Mouse (Mus musculus): ENCODE data around the gene Efcab11.

Efcab11 gene

DNA sequence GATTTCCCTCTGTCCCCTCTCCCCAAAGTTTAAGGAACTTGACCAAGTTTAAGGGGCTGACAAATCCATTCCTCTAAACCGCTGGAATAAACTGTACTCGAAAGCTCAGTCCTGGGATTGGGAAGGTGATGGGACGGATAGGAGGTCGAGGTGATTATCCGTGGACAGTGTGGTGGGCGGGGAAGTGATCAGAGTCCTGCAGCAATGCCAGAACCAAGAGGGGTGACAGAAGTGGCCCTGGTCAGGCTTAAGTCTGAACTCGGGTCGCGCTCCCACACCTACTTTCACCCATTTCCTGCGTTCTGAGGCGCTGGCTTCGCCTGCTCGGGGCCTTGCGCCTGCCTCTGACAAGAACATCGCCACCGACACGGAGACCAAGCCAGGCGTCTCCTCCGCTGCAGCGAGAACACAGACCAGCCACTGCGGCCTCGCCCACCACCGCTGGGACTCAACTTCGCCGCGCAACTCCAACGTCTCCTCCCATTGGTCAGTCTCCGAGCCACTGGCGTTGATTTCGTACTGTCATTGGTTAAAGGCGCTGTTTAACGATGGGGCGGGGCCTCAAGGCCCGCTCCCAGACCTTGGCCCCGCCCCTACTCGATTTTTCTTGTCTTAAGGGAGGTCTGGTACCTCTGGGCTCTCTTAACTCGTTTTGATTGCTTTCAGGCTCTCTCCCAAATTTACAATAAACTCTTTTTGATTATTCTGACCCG is 1.1 kb downstream of the Efcab11 start:
- in situ Hi-C loops (cut with MboI, MseI) = loop anchor here in 1 of 2 experiments (10.0 kb wide), 1 partner anchor 488 kb away; no protein-coding TSS in a partner anchor

DNA sequence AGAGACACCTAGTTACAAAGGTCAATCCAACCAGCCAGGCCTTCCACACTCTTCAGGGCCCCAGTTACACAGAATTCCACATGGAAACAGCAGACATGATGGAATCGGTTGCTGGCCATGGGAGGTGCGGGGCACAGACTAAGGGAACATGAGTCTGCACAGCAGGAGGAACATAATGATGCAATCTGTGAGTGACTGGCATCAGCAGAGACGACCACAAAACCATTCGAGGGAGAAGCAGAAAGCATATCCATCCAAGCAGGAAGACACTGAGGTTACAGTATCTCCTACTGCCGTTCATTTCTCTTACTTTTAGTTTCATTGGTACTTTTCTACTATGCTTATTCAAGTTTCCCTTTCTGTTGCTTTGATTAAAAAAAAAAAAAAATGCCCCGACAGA is 9.6 kb downstream of the Efcab11 start:
- in situ Hi-C loops (cut with MboI, MseI) = no loop called here

DNA sequence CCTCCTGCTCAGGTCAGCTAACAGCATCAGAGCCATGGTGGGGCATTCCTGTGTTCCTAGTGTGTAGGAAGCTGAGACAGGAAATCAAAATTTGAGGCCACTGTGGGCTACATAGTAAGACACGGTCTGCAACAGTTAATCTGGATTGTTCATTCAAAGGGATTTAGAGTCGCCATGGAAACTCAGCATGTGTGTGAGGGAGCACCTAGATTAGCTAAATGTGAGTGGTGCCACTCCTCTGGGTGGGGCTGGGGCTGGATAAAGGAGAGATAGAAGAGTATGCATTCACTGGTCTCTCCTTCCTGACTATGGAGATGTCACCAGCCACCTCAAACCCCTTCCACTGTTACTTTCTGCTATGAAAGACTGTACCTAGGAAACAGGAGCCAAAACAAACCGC is 10.8 kb downstream of the Efcab11 start:
- in situ Hi-C loops (cut with MboI, MseI) = no loop called here

DNA sequence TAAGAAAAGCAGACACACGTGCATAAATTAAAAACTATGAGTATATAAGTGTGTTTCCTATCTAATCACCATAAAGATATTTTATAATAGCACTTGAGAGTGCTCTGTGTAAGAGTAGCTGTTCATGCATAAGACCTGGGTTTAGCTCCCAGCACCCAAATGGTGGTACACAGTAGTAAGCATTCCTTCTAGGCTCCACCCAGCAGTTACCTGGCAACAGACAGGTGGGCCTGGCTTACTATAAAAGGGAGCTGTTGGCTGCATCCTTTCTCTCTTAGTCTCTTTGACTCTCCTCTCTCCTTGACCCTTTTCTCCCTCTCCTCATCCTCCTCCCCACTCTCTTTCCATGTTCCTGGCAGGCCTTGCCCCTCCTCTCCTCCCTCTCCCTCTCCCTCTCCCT is 15.4 kb downstream of the Efcab11 start:
- in situ Hi-C loops (cut with MboI, MseI) = no loop called here

DNA sequence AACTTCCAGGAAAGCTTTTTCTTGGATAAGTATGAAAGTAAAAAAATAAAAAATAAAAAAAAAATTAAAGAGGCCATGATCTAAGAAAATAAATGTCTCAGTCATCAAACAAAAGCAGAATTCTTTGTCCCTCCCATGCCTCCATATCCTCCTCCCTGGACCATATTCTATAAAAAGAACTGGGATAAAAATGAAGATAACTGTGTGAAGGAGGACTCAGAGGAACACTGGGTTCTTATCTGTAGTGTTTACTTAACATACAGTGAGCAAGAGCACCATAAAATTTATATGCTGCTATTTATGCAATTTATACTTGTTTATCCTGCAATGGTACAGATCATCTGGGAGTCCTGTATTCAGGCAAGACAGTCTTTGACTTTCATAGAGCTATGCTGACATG is 19.6 kb downstream of the Efcab11 start:
- in situ Hi-C loops (cut with MboI, MseI) = no loop called here

DNA sequence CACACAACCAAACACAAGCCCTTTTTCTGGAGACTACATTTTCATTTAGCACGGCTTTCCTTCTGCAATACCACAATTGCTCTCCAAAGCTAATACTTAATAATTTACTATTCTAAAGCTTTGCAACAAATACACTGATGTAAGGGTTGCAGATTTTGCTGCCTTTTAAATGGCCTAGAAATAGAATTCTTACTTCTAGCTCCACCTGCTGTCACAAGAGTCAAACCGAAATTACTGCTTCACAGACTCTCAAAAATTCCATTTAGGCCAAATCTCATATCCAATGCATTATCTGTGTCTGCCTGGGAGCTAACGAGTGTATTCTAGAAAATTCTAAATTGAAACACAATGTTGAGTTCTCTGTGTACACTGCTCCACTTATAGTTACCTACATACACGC is 23.3 kb downstream of the Efcab11 start:
- in situ Hi-C loops (cut with MboI, MseI) = no loop called here

DNA sequence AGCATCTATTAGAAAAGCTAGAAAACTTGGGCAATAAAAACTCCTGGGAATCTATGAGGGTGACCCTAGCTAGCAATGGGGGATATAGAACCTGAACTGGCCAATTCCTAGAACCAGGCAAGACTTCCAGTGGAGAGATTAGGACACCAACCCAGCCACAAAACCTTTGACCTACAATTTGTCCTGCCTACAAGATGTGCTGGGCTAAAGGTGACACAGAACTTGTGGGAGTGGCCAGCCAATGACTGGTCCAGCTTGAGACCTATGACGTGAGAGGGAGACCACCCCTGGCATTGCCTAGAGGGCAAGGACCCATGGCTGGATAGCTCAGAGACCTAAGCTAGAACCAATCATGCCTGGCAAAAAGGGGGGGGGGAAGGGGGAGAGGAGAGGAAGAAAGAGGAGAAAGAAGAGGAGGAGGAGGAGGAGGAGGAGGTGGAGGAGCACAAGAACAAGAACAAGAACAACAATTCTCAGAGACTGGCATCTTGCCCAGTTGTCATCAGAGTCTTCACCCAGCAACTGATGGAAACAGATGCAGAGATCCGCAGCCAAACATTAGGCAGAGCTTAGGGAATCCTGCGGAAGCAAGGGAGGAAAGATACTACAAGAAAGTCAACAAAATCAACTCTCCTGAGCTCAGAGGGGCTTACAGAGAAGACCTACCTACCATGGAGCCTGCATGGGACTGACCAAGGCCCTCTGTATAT is 24.7 kb downstream of the Efcab11 start:
- in situ Hi-C loops (cut with MboI, MseI) = no loop called here

DNA sequence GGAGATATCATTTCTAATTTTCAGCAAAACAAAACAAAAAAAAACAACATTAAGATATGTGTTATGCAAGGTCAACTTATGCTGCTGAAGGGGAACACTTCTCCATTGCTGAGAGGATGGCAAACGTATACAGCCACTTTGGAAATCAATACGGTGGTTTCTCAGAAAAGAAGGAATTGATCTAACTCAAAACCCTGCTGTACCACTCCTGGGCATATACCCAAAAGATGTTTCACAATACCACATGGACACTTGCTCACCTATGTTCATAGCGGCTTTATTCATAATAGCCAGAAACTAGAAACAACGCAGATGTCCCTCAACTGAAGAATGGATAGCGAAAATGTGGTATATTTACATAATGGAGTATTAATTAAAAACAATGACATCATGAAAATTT is 25.6 kb downstream of the Efcab11 start:
- in situ Hi-C loops (cut with MboI, MseI) = no loop called here

DNA sequence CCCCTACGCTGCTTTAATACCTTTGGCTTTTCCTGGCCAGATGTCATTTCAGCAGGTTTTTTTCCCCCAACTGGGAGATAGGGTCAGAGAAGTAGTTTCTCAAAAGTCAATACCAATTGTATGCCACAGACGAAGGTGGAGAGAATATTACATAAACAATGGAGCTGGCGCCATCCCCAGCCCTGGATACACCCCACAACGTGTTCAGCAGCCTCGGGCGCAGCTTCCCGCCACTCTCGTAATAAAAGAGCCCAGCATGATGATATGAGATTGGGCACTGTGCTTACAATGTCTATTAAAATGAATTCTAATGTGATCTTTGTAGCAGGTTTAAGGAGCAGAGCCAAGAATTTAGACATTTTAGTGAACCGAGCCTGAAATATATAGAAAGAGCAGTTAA is 28.2 kb downstream of the Efcab11 start:
- in situ Hi-C loops (cut with MboI, MseI) = no loop called here

DNA sequence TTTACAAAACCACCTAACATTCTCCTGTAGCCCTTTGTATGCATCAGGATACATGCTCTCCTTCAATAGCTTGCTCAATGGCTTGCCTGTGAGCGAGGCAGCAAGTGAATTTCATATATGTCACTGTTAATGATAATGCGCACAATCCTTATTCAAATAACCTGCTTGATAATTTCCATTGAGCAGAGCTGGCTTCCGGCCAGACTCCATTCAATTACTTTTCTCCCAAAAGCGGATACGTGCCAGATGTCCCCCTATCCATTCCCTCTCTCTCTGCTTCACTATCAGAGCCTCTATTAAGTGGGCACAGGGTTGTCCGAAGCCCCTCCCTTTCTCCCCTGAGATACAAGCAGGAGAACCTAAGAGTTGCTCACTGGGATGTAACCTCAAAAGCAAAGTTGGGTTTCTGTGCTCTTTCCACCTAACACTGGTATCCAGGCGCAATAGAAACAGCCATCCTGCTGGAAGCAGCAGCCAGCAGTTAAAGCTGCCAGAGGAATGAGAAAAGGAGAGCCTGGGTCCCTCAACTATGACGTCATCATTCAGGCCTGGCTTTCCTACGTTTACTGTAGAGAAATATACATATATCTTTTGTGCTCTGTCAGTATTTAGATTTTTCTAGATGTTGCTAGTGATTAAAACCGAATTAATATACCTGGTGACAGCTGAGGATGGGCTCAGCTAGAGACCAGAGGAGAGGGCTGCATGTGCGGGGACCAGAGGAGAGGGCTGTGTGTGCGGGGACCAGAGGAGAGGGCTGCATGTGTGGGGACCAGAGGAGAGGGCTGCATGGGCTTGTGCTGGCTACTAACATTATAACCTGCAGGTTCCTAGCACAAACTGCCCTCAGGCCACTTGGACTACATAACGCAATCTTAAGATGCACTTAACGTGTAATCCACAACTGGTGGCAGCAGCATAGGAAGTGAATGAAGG is 30.6 kb downstream of the Efcab11 start:
- in situ Hi-C loops (cut with MboI, MseI) = no loop called here

DNA sequence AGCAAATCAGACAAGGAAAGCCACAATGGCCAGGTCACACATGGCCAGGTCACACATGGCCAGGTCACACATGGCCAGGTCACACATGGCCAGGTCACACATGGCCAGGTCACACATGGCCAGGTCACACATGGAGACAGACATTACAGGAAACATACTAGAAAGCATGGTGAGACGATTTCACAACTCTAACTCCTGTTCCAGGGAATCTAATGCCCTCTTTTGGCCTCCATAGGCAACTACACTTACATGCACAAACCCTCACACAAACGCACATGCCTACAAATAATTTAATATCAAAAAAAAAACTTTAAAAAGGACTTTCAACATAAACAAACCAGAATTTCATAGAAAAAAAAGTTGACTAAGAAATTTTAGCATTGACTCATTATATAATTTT is 34.2 kb downstream of the Efcab11 start:
- in situ Hi-C loops (cut with MboI, MseI) = loop anchor here in 1 of 2 experiments (25.0 kb wide), 1 partner anchor 763 kb away; no protein-coding TSS in a partner anchor

DNA sequence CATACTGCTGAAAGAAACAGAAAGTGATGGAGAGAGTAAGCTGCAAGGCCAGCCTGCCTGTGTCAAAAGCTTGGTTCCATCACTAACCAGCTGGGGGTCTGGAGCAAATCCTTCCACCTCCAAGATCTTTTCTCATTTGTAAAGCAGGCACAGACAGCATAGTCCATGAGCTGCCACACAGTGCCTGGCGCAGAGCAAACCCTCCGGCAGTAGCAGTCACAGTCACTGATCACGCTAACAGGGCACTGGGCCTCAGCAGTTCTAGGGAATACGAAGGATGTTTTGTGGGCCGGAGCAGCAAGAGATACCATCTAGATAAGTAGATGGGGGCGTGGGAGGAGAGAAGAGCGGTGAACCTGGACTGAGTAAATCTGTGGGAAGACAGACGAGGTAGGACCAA is 39.3 kb downstream of the Efcab11 start:
- in situ Hi-C loops (cut with MboI, MseI) = loop anchor here in 1 of 2 experiments (25.0 kb wide), 1 partner anchor 758 kb away; no protein-coding TSS in a partner anchor

DNA sequence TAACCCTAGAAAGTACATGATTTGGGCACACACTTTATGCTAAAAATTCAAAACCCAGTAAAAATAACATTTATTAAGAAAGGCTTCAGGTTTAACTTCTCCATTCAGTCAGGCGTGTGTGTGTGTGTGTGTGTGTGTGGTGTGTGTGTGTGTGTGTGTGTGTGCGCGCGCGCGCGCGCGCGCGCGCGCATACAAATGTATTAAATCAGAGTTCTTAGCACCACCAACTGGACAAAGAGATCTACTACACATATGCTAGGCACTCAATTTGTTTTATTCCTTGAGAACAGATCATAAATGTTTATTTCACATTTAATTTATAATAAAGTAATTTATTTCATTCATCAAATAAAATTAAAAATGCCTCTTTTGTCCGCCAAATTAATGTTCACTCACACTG is 45.5 kb downstream of the Efcab11 start:
- in situ Hi-C loops (cut with MboI, MseI) = loop anchor here (10.0 to 25.0 kb wide), 2 partner anchors 751 to 754 kb away; no protein-coding TSS in a partner anchor

DNA sequence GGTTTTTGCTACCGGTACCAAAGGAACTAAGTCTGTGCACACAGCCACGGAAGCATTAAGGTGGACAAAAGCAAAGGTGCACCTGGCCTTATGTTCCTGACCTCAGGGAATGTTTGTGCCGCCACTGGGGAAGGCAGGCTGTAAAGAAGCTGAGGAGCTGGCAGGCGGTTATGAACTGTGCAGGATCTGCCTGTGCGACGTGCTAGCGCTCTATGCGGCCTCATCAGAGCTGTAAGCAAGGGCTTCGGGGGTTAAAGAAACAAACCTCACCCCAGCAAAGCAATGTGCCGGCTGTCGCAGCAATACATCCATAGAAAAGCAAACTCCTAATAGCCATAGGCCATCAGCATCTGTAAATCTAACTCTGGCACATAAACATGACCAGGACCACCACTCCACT is 46.1 kb downstream of the Efcab11 start:
- in situ Hi-C loops (cut with MboI, MseI) = loop anchor here (10.0 to 25.0 kb wide), 2 partner anchors 751 to 753 kb away; no protein-coding TSS in a partner anchor

DNA sequence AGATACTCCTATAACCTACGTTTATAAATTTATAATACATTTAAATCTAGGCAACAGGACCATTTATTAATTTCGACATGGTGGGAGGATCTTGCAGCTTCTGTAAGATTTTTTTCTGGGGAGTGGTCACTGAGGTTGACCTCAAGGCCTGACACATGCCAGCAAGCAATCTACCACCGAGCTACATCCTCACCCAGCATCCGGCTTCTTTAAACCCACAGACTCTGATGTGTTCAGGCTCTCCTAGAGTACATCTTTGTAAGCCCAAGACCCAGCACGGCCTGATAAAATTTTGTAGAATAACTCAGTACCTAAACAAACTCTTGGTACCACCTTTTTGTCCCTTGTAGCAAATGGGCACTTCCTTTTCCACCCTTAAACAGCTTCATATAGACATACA is 46.7 kb downstream of the Efcab11 start:
- in situ Hi-C loops (cut with MboI, MseI) = loop anchor here (10.0 to 25.0 kb wide), 2 partner anchors 750 to 753 kb away; no protein-coding TSS in a partner anchor

DNA sequence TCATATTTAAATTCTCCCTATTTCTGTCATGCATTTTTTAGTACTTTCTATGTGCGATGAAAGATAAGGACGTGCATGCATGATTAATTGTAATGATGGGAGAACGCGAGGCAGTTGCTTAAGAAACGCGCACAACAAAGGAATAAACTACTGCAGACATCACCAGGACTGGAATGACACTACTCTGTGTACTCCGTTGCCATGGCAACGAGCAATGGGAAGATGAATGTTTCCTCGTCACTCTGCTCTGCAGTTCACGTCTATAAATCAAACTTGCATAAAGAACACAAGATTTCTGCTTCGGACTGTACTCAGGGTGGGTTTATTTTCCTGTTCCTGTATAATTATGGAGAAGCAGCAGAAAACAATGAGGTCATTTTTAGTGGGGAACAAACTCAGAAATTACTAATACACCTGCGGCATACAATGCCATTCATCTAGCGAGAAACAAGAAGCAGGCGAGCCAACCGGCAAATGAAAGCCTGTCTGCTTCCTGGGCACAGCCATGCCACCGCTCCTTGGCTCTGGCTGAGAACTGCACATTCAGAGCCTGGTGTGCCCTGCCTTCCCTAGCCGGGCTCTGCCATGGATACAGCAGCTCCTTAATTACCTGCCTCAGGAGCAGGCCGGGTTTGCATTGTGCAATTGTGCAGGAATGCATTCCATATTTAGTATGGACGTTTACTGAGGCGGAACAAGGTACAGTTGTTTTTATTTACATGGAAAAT is 47.7 kb downstream of the Efcab11 start:
- in situ Hi-C loops (cut with MboI, MseI) = loop anchor here (10.0 to 25.0 kb wide), 2 partner anchors 749 to 752 kb away; no protein-coding TSS in a partner anchor

DNA sequence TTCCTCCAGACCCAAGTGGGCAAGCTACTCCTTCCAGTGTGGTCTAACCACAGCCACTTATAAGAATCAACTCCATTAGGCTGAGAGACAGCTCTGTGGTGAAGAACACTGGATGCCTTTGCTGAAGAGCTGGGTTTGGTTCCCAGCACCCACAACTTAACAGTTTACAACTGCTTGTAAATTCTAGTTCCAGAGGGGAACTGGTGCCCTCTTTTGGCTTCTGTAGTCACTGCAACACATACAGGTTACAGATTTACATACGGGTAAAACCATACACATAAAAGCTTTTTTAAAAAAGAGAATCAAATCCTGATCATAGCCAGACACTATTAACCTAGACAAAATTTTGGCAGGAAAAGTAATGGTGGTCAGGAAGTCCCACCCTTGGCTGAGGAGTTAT is 50.8 kb downstream of the Efcab11 start:
- in situ Hi-C loops (cut with MboI, MseI) = loop anchor here (10.0 to 25.0 kb wide), 2 partner anchors 746 to 749 kb away; no protein-coding TSS in a partner anchor

DNA sequence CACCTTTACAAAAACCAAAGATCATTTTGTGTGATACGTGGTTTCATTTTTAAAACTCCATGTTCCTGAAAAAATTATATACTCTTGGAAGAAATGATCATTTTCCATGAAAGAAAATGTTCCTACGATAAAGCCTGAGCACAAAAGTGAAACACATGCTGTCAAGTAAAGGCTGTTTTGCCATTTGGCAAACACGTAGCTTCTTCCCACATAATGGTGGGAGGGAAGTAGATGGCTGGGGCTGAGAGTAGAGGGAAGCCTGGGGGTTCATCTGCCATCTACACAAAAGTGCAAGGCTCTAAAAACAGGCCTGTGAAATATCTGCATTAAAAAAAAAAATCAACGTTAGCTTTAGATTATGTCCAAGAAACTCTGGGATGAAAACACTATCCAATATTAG is 61.6 kb downstream of the Efcab11 start:
- in situ Hi-C loops (cut with MboI, MseI) = no loop called here

DNA sequence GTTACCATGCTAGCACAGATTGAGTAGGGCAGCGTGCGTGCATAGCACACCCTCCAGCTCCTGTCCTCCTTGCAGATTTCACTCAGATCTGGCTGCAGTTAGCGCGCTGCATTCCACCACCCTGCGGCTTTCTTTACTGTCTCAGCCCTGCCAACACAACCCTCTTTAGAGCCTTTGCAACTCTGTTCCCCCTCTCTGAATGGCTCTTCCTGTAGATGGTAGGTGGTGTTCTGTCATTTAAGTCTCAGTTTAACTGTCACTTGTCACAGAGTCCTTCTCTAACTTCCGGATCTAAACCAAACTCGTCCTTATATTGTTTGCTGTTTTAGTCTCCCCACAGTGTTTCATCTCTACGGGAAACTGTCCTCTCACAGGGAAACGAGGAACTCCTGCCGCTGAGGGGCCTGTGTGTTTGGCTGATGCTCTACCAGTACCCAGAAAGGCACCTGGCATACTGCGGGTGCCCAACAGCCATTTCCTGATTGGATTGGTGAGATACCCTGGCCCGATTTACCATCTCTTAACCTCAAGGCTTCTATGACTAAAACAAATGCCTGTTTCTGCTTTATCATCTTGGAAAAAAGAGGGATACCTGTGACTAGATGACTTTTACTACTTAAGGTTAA is 62.8 kb downstream of the Efcab11 start:
- in situ Hi-C loops (cut with MboI, MseI) = no loop called here

DNA sequence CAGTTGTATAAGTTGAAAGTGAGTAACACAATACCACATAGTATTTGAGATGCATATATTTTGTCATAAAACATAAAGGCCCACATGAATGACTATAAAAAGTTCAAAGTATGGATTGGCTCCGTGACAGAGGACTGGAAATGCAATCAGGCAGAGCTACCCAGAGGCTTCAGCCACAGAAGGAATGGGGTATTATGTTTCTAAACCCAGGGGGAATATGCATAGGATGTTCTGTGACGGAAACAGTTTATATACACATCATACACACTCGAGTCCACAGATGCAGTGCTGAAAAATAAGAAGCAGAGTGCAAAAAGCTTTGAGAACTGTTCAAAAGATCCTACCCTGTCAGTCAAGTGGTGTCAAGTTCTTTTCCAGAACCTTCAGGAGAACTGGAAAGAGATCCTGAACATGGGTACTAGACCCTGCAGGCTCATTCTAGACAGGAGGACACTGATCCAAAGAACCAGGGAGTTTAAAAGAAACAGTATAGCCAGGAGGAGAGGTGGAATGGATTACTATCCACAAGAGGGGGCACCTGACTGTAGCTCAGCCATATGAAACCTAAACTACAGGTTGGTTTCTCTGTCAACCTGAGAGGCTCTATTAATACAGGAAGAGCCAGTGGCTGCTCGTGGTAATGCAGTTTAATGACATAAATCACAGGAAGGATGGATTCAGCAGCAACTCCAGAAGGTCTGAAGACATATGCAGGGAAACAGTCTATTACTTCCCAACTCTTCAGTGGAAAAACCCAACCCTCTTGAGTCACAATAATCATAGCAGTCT is 64.9 kb downstream of the Efcab11 start:
- in situ Hi-C loops (cut with MboI, MseI) = no loop called here
